Mouse (Mus musculus): ENCODE measurements around the gene Eqtn. TPM values are rescaled to one million over a fixed set of nuclear protein-coding genes. Genes with fewer than 3 reads are reported as not detected.

The Eqtn gene
- polyA plus RNA-seq (2012; rRNA removed): 0.09 and 0.18 TPM in 2 replicates

- Histone ChIP-seq H3K27ac (ENCODE audit: insufficient read depth, low read depth, low read length) (no peak within 1 kb of the TSS), H3K27me3 (replicated peaks; ENCODE audit: control insufficient read depth, insufficient read depth, low read length) (no peaks in the 10 kb centered on the region), H3K4me1 (ENCODE audit: control insufficient read depth, insufficient read depth, low read length) (no peaks in the 10 kb centered on the region), H3K36me3 (ENCODE audit: control insufficient read depth, insufficient read depth, low read length) (no peaks in the 10 kb centered on the region), H3K4me3 (ENCODE audit: insufficient read depth, low read depth, low read length) (no peak within 1 kb of the TSS)
- no peak for TF ChIP-seq POLR2A (IDR thresholded peaks at IDR 0.05; ENCODE audit: low read depth, low read length)
- TF ChIP-seq CTCF (conservative IDR thresholded peaks at IDR 0.05; ENCODE audit: insufficient read depth, insufficient read length, low read depth, low read length): no peak
- no peak for DNase-seq
These were observed at the start of gene Eqtn for GRCm38 (mm10) chr4:94928743-94929142. TSS of gene Eqtn (minus strand) at chr4:94928843.

- no peaks in the 10 kb centered on the region; the same call in 1 of the 2 replicates for H3K36me3 ChIP-seq (ENCODE audit: control insufficient read depth, insufficient read depth, low read length)
- TF ChIP-seq POLR2A (IDR thresholded peaks at IDR 0.05; ENCODE audit: low read depth, low read length) (no peak), CTCF (conservative IDR thresholded peaks at IDR 0.05; ENCODE audit: insufficient read depth, insufficient read length, low read depth, low read length) (no peak)
- H3K27me3 ChIP-seq (replicated peaks; ENCODE audit: control insufficient read depth, insufficient read depth, low read length): no peaks in the 10 kb centered on the region
- H3K4me3 ChIP-seq (ENCODE audit: insufficient read depth, low read depth, low read length): no peak overlapping the region
- DNase-seq: no peak
- H3K27ac ChIP-seq (ENCODE audit: insufficient read depth, low read depth, low read length): no peak overlapping the region
- peaks cover 8% of the 10 kb centered on the region for H3K4me1 ChIP-seq (ENCODE audit: control insufficient read depth, insufficient read depth, low read length)
- WGBS: 91% methylated on average over 2 of the region's 2 CpGs
These were observed 44.7 kb upstream of the Eqtn start for GRCm38 (mm10) chr4:94973321-94973720.

GRCm38 (mm10) chr4:94952773-94953172 is 24.1 kb upstream of the Eqtn start:
- no peak for DNase-seq
- Histone ChIP-seq H3K27ac (ENCODE audit: insufficient read depth, low read depth, low read length) (no peak overlapping the region), H3K4me1 (ENCODE audit: control insufficient read depth, insufficient read depth, low read length) (no peaks in the 10 kb centered on the region), H3K27me3 (replicated peaks; ENCODE audit: control insufficient read depth, insufficient read depth, low read length) (no peaks in the 10 kb centered on the region), H3K36me3 (ENCODE audit: control insufficient read depth, insufficient read depth, low read length) (peaks cover 14% of the 10 kb centered on the region), H3K4me3 (ENCODE audit: insufficient read depth, low read depth, low read length) (no peak overlapping the region)
- WGBS: 70% methylated on average over 3 of the region's 3 CpGs
- TF ChIP-seq CTCF (conservative IDR thresholded peaks at IDR 0.05; ENCODE audit: insufficient read depth, insufficient read length, low read depth, low read length) (no peak), POLR2A (IDR thresholded peaks at IDR 0.05; ENCODE audit: low read depth, low read length) (no peak)

- Histone ChIP-seq H3K4me3 (ENCODE audit: insufficient read depth, low read depth, low read length) (no peak overlapping the region), H3K36me3 (ENCODE audit: control insufficient read depth, insufficient read depth, low read length) (peaks cover 4% of the 10 kb centered on the region), H3K27ac (ENCODE audit: insufficient read depth, low read depth, low read length) (peak overlapping the region; percentile 98), H3K27me3 (replicated peaks; ENCODE audit: control insufficient read depth, insufficient read depth, low read length) (no peaks in the 10 kb centered on the region), H3K4me1 (ENCODE audit: control insufficient read depth, insufficient read depth, low read length) (peaks cover 3% of the 10 kb centered on the region; the same call in 1 of the 2 replicates)
- WGBS: 33% methylated on average over 11 of the region's 11 CpGs
- peak; percentile 84 for DNase-seq
- TF ChIP-seq POLR2A (IDR thresholded peaks at IDR 0.05; ENCODE audit: low read depth, low read length) (no peak), CTCF (conservative IDR thresholded peaks at IDR 0.05; ENCODE audit: insufficient read depth, insufficient read length, low read depth, low read length) (no peak)
These were observed 12.7 kb upstream of the Eqtn start for GRCm38 (mm10) chr4:94941221-94941855.

- Histone ChIP-seq H3K4me3 (ENCODE audit: insufficient read depth, low read depth, low read length) (no peak overlapping the region), H3K4me1 (ENCODE audit: control insufficient read depth, insufficient read depth, low read length) (no peaks in the 10 kb centered on the region), H3K36me3 (ENCODE audit: control insufficient read depth, insufficient read depth, low read length) (no peaks in the 10 kb centered on the region), H3K27ac (ENCODE audit: insufficient read depth, low read depth, low read length) (no peak overlapping the region), H3K27me3 (replicated peaks; ENCODE audit: control insufficient read depth, insufficient read depth, low read length) (no peaks in the 10 kb centered on the region)
- no peak for DNase-seq
- TF ChIP-seq POLR2A (IDR thresholded peaks at IDR 0.05; ENCODE audit: low read depth, low read length) (no peak), CTCF (conservative IDR thresholded peaks at IDR 0.05; ENCODE audit: insufficient read depth, insufficient read length, low read depth, low read length) (no peak)
- 45% methylated on average over 3 of the region's 3 CpGs for WGBS
These were observed 26.9 kb downstream of the Eqtn start for GRCm38 (mm10) chr4:94901780-94902179.

GRCm38 (mm10) chr4:94900744-94901143 is 27.9 kb downstream of the Eqtn start:
- H3K4me3 ChIP-seq (ENCODE audit: insufficient read depth, low read depth, low read length): no peak overlapping the region
- no peaks in the 10 kb centered on the region for H3K36me3 ChIP-seq (ENCODE audit: control insufficient read depth, insufficient read depth, low read length)
- no peak for TF ChIP-seq POLR2A (IDR thresholded peaks at IDR 0.05; ENCODE audit: low read depth, low read length)
- no peak for TF ChIP-seq CTCF (conservative IDR thresholded peaks at IDR 0.05; ENCODE audit: insufficient read depth, insufficient read length, low read depth, low read length)
- DNase-seq: peak; percentile 53
- H3K27me3 ChIP-seq (replicated peaks; ENCODE audit: control insufficient read depth, insufficient read depth, low read length): no peaks in the 10 kb centered on the region
- WGBS: 20% methylated on average over 2 of the region's 2 CpGs
- H3K27ac ChIP-seq (ENCODE audit: insufficient read depth, low read depth, low read length): no peak overlapping the region
- H3K4me1 ChIP-seq (ENCODE audit: control insufficient read depth, insufficient read depth, low read length): no peaks in the 10 kb centered on the region

Other genes starting within 250 kb of the Eqtn start
- 15.9 and 21.6 TPM in 2 replicates for gene Tek, start 189.6 kb downstream of the Eqtn start, polyA plus RNA-seq (2012; rRNA removed)
- 3.4 and 4.4 TPM in 2 replicates for gene Mysm1, start 50.3 kb upstream of the Eqtn start, polyA plus RNA-seq (2012; rRNA removed)
- 16.9 and 18.9 TPM in 2 replicates for gene Jun, start 123.4 kb upstream of the Eqtn start, polyA plus RNA-seq (2012; rRNA removed)